Mouse (Mus musculus) ES-Bruce4 (cell line): ENCODE results near the gene Nes. TPM values are rescaled to one million over a fixed set of nuclear protein-coding genes. Genes with fewer than 3 reads are reported as not detected.

ENCODE experiments used
- H3K27ac ChIP-seq: 2 replicates; pipeline ENCODE4 v1.5.1; 2012; ENCODE audit warnings: low read length, inconsistent platforms; ENCODE audit not compliant: insufficient read depth
- H3K27me3 ChIP-seq: 2 replicates; pipeline ENCODE4 v1.6.1; 2012; ENCODE audit warnings: mild to moderate bottlenecking, low read length, inconsistent platforms; ENCODE audit not compliant: control insufficient read depth, poor library complexity, insufficient read depth, severe bottlenecking
- H3K36me3 ChIP-seq: 2 replicates; pipeline ENCODE4 v1.6.1; 2012; ENCODE audit warnings: inconsistent platforms, mild to moderate bottlenecking, low read length, moderate library complexity; ENCODE audit not compliant: control insufficient read depth, poor library complexity, insufficient read depth, severe bottlenecking
- H3K4me1 ChIP-seq: one replicate; pipeline ENCODE4 v1.8.1; 2011; ENCODE audit warnings: low read length; ENCODE audit not compliant: control insufficient read depth, insufficient read depth
- H3K4me3 ChIP-seq: 2 replicates; pipeline ENCODE4 v1.5.1; 2011; ENCODE audit warnings: low read depth, mild to moderate bottlenecking, low read length
- H3K9ac ChIP-seq: 2 replicates; pipeline ENCODE4 v1.6.1; 2012; ENCODE audit warnings: low read depth, mild to moderate bottlenecking, inconsistent platforms; ENCODE audit not compliant: poor library complexity, severe bottlenecking
- H3K9me3 ChIP-seq: replicated peaks from 2 replicates; pipeline ENCODE4 v1.6.1; 2012; ENCODE audit warnings: mild to moderate bottlenecking, low read length, inconsistent platforms; ENCODE audit not compliant: control insufficient read depth, poor library complexity, insufficient read depth, severe bottlenecking
- CTCF ChIP-seq: IDR thresholded peaks from one replicate; pipeline ENCODE4 v1.8.1; 2011; ENCODE audit warnings: low read depth, low read length
- EP300 ChIP-seq: IDR thresholded peaks from 2 replicates; pipeline ENCODE4 v1.6.1; 2011; ENCODE audit warnings: low read depth, low read length; ENCODE audit not compliant: insufficient read depth
- POLR2A ChIP-seq: IDR thresholded peaks from one replicate; pipeline ENCODE4 v1.8.1; 2011; ENCODE audit warnings: low read length; ENCODE audit not compliant: insufficient read depth
- polyA plus RNA-seq: library from polyadenylated mRNA; stranded (reverse); fragments of >200 nt; gene quantifications from 2 replicates; pipeline ENCODE4 v1.2.4, GENCODE M21; 2011; ENCODE audit warnings: low read depth; ENCODE audit not compliant: missing spikeins, insufficient read depth, insufficient read length

The Nes gene
- polyA plus RNA-seq, 1 experiment, result 34.5 TPM

DNA sequence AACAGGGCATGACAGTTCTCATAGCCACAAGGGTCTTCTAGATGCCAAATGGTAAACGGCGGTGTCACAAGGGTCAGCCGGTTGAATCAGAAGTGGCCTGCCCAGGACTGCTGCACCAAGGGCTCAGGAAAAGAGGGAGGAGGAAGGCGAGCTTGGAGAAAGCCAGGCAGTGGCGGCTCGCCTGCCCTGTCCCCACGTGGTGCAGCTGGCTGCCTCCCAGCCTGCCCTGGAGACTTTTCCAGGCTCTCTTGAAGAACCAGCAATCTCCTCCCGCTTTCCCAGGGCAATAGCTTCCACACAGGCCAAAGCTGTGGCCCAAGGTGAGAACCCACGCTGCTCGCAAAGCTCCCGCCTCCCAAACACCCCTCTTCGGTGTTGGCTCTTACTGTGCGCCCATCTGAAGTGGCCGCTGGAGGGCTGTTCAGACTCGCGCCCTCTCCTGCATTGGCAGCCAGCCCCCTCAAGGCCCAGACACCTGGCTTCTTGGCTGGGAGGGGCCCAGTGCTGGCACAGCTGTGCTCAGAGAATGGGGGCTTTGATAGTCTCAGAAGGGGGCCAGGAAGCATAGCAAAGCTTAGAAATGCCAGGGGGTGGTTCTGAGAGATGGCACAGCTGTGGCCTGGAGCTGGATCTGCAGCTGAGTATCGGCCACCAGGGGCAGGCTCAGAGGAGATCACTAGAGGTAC, 31.6 kb downstream of the Nes start:
- no peak overlapping the region for H3K9ac ChIP-seq
- no peak overlapping the region for H3K27ac ChIP-seq
- no peaks in the 10 kb centered on the region for H3K36me3 ChIP-seq
- H3K27me3 ChIP-seq, result peaks cover 16% of the 10 kb centered on the region
- TF ChIP-seq CTCF (peak; percentile 10), EP300 (no peak)
- H3K9me3 ChIP-seq, result no peaks in the 10 kb centered on the region
- peak overlapping the region; percentile 27 for H3K4me3 ChIP-seq
- H3K4me1 ChIP-seq, result peaks cover 1% of the 10 kb centered on the region

DNA sequence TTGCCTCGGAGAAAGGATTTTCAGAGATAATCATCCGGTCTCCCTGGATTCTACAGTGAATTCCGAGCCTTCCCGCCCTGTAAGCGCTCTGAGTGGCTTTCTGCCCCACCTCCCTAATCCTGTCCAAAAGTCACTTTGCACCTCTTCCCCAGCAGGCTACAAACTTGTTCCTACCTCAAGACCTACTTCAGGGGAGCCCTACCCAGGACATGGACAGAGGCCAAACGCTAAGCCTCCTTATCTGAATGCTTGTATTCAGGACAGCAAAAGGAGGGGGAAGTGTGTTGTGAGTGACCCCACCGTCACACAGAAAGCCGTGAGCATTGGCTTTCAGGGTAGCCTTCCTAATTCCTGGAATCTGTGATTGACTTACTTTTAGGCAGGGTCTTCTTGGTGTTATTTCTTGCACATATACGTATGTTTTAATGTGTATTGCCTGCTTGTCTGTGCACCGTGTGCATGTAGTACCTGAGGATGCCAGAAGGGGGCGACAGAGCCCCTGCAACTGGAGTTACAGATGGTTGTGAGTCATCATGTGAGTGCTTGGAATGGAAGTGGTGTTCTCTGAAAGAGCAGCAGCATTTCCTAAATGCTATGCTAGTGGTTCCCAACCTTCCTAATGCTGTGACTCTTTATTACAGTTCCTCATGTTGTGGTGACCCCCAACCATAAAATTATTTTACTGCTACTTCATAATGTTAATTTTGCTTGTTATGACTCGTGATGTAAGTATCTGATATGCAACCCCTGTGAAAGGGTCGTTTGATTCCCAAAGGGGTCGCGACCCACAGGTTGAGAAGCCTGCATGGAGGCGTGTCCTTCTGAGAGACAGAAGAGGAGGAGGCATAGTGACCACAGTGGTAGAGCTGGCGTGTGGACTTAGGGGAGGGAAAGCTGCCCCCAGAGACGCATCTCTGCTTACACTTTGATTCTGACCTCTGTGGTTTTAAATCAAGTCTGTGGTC, 35.2 kb downstream of the Nes start:
- Histone ChIP-seq H3K36me3 (no peaks in the 10 kb centered on the region), H3K27me3 (no peaks in the 10 kb centered on the region)

DNA sequence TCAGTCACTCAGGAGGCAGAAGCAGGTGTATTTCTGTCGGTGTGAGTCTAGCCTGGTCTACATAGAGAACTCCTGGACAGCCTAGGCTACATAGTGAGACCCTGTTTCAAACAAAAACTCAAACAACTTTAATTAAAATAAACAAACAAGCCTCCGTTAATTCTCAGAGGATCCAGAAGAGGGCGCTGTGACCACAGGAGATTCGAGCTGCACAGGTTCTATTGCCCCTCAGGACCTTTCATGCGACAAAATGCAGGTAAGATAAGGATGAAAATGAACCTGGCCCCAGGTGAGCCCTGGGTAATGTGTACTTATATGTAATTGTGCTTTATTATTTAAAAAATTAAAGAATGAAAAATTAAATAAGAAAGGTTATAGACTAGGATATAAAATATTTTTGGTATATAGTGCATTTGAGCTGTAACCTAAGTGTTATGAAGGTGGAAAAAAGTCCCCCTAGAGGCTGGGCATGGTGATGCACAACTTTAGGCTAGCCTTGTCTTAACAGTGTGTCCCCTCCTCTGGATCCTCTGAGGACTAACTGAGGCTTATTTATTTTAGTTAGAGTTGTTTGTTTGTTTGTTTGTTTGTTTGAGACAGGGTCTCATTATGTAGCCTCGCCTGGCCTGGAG, 39.9 kb downstream of the Nes start:
- Histone ChIP-seq H3K27ac (no peak overlapping the region), H3K9ac (no peak overlapping the region), H3K4me3 (no peak overlapping the region), H3K36me3 (no peaks in the 10 kb centered on the region), H3K27me3 (no peaks in the 10 kb centered on the region), H3K4me1 (no peaks in the 10 kb centered on the region), H3K9me3 (no peaks in the 10 kb centered on the region)
- TF ChIP-seq CTCF (peak; percentile 62), POLR2A (no peak)

More for the DNA sequence above, 35.2 kb downstream of the Nes start:
- Histone ChIP-seq H3K27ac (no peak overlapping the region), H3K4me1 (no peaks in the 10 kb centered on the region), H3K9ac (no peak overlapping the region), H3K9me3 (no peaks in the 10 kb centered on the region), H3K4me3 (no peak overlapping the region)
- TF ChIP-seq EP300, result no peak
- peak; percentile 66 for TF ChIP-seq CTCF

DNA sequence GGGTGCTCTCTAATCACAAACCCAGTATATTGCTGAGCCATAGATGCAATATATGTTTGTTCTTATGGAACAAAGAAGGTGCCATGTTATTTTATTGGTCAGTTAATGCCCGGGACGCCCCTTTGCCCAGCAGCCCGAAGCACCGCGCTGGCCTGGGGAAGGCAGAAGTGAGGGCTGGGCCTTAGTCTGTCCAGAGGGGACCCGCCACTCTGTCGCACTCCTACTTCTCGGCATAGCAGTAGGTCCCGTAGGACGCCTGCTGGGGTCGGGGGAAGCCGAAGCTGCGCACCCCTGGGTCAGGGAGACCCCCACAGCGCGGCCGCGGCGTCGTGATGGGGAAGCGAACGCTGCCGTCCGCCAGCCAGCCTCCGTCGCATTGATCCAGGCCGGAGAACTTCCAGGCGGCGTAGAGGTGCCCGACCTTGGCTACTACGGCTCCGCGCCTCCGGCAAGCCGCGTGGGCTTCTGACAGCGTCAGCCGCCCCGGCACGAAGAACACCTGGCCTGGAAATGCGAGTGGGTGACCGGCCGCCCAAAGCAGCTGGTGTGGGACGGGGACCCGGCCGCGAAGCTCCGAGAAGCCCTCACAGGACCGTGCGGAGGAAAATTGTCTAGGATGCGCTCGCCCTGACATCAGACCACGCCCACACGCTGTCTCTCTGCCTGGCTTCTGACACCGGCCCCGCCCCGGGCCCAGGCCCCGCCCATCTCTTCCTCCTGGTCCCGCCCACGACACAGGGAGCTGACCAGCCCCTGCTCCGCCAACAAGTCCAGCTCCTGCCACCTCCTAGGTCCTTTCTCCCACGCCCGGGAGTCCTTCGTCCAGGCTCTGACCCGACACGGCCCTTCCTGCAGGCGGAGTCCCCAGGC, 51.7 kb downstream of the Nes start:
- no peaks in the 10 kb centered on the region for H3K4me1 ChIP-seq
- no peak overlapping the region for H3K27ac ChIP-seq
- H3K9ac ChIP-seq, result peak overlapping the region; percentile 21; the same call in 1 of the 2 replicates
- no peaks in the 10 kb centered on the region for H3K36me3 ChIP-seq
- peak overlapping the region; percentile 74 for H3K4me3 ChIP-seq
- peaks cover 10% of the 10 kb centered on the region for H3K27me3 ChIP-seq
- no peaks in the 10 kb centered on the region for H3K9me3 ChIP-seq
- no peak for TF ChIP-seq EP300
- no peak for TF ChIP-seq POLR2A
- TF ChIP-seq CTCF, result no peak

DNA sequence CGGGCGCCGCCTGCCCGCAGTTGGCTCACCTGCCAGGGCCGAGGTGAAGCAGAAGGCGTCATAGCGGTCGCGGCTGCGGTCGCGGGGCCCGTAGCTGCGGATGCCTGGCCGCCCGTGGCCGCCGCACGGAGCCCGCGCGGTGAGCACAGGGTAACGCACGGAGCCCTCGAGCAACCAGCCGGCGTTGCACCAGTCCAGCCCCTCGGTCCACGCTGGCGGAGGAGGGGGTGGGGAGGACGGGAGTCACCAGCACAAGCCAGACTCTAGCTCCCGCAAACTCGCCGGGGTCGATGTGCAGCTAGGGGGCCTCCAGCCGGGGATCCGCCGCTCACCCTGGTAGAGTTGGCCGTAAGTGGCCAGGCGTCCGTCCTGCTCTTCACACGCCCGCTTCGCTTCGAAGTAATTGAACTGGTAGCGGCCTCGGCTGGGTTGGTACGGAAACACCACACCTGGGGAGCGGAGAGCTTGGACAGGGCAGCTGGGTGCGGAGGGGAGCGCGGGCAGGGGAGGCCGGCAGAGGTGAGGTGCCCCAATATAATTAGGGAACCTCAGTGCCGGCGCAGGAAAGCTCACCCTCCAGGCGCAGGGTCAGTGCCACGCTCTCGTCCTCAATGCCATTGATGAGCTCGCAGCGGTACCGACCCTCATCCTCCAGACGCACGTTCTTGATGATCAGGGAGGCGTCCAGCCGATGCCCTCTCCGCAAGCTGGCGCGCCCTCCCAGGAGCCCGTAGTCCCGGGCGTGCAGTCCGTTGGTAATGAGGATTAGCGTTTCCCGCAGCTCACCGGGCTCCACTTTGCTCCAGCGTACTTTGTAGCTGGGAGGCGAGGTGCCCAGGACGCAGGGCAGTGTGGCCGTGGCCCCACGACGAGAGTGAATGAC, 52.6 kb downstream of the Nes start:
- Histone ChIP-seq H3K27ac (no peak overlapping the region), H3K9me3 (0 out of 2 replicates have a peak, but pooled peaks cover 4% of the 10 kb centered on the region), H3K9ac (no peak overlapping the region), H3K27me3 (peaks cover 10% of the 10 kb centered on the region), H3K36me3 (no peaks in the 10 kb centered on the region), H3K4me3 (peak overlapping the region; percentile 70), H3K4me1 (no peaks in the 10 kb centered on the region)
- no peak for TF ChIP-seq EP300
- TF ChIP-seq CTCF, result no peak
- TF ChIP-seq POLR2A, result no peak
